Mouse (Mus musculus) liver, adult 2 months (tissue): Measurements from ENCODE around the gene Pcbp2. TPM values are rescaled to one million over a fixed set of nuclear protein-coding genes. Genes with fewer than 3 reads are reported as not detected.

ENCODE experiments used
- DNase-seq: peaks from one replicate; pipeline ENCODE4 v3.0.0-alpha.2; 2011; ENCODE audit warnings: low read depth, low spot score; ENCODE audit errors: extremely low read depth
- H3K27ac ChIP-seq: fragments of 200-500 bp; replicated peaks from 2 replicates; pipeline ENCODE4 v1.5.1; 2012; ENCODE audit warnings: low read depth, mild to moderate bottlenecking, control low read depth, inconsistent platforms, low read length; ENCODE audit not compliant: insufficient read depth
- H3K27me3 ChIP-seq: fragments of 200-500 bp; 2 replicates; pipeline ENCODE4 v1.6.1; 2012; ENCODE audit warnings: mild to moderate bottlenecking, moderate library complexity, low read length, inconsistent platforms; ENCODE audit not compliant: control insufficient read depth, insufficient read depth
- H3K36me3 ChIP-seq: fragments of 200-500 bp; 2 replicates; pipeline ENCODE4 v1.6.1; 2012; ENCODE audit warnings: low read length, inconsistent platforms; ENCODE audit not compliant: control insufficient read depth, insufficient read depth
- H3K4me1 ChIP-seq: fragments of 200-500 bp; 2 replicates; pipeline ENCODE4 v1.6.1; 2011; ENCODE audit warnings: low read length; ENCODE audit not compliant: control insufficient read depth, insufficient read depth
- H3K4me3 ChIP-seq: fragments of 200-500 bp; 2 replicates; pipeline ENCODE4 v1.5.1; 2011; ENCODE audit warnings: low read depth, mild to moderate bottlenecking, control low read depth, low read length, moderate library complexity; ENCODE audit not compliant: insufficient read depth
- H3K79me2 ChIP-seq: fragments of 200-500 bp; 2 replicates; pipeline ENCODE4 v1.6.1; 2012; ENCODE audit warnings: inconsistent platforms, mild to moderate bottlenecking, low read length, moderate library complexity; ENCODE audit not compliant: control insufficient read depth, insufficient read depth
- H3K9ac ChIP-seq: fragments of 200-500 bp; 2 replicates; pipeline ENCODE4 v1.6.1; 2012; ENCODE audit warnings: low read depth, mild to moderate bottlenecking, control low read depth, inconsistent platforms, low read length
- CTCF ChIP-seq: fragments of 200-500 bp; IDR thresholded peaks from 2 replicates; pipeline ENCODE4 v1.5.1; 2011; ENCODE audit warnings: low read depth, low read length, control low read depth
- POLR2A ChIP-seq: fragments of 200-500 bp; IDR thresholded peaks from 2 replicates; pipeline ENCODE4 v1.6.1; 2011; ENCODE audit warnings: low read length, control low read depth; ENCODE audit not compliant: insufficient read depth; ENCODE audit errors: extremely low read depth
- WGBS: fragments of 180-500 bp; shearing (Covaris S2); methylation state at CpG from one replicate; pipeline ENCODE4 v1.1.7; 2018; 5-methylcytosine and 5-hydroxymethylcytosine counted together
- polyA plus RNA-seq: library from polyadenylated mRNA; depleted of rRNA; stranded (reverse); fragments of >200 nt; gene quantifications from 2 replicates; pipeline ENCODE4 v1.2.3, GENCODE M21; 2012
- total RNA-seq: library from RNA; depleted of rRNA; stranded (reverse); fragments of >200 nt; gene quantifications from 2 replicates; pipeline ENCODE4 v1.2.3, GENCODE M21; 2014

The Pcbp2 gene
- total and polyA plus RNA-seq, 2 experiments, result 112 to 261 TPM

DNA sequence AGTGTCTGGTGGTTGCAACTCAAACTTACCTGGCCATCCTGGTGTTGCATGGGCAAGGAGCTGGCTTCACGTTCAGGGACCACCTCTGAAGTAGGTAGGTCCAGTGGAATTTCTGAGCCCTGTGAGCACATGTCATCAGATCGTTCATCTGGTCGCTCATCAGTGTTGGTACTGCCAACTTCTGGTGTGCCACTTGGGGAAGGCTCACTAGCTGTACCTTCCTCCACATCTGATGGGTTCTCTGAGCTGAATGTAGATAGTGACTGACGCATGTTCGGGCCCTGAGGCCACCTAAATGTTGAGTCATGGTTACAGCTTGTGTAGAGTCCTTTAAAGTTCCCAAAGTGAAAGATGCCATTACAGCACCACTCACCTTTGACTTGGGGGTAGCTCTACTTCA, 30.1 kb downstream of the Pcbp2 start:
- 88% methylated on average over 5 of the region's 5 CpGs for WGBS
- TF ChIP-seq CTCF, result no peak
- Histone ChIP-seq H3K4me1 (no peaks in the 10 kb centered on the region), H3K4me3 (no peak overlapping the region), H3K79me2 (no peaks in the 10 kb centered on the region; the same call in 1 of the 2 replicates), H3K36me3 (peaks cover 48% of the 10 kb centered on the region), H3K27me3 (no peaks in the 10 kb centered on the region), H3K9ac (no peak overlapping the region), H3K27ac (no peak overlapping the region)
- DNase-seq, result no peak

- no peak overlapping the region for H3K9ac ChIP-seq
- no peak for DNase-seq
- H3K27ac ChIP-seq, result no peak overlapping the region
- TF ChIP-seq CTCF (no peak), POLR2A (no peak)
- peaks cover 45% of the 10 kb centered on the region for H3K36me3 ChIP-seq
- WGBS, result 88% methylated on average over 19 of the region's 19 CpGs
- H3K4me1 ChIP-seq, result no peaks in the 10 kb centered on the region
- H3K27me3 ChIP-seq, result no peaks in the 10 kb centered on the region
- no peaks in the 10 kb centered on the region for H3K79me2 ChIP-seq
- no peak overlapping the region for H3K4me3 ChIP-seq
These were observed 30.9 kb downstream of the Pcbp2 start for GRCm38 (mm10) chr15:102501084-102501814.

DNA sequence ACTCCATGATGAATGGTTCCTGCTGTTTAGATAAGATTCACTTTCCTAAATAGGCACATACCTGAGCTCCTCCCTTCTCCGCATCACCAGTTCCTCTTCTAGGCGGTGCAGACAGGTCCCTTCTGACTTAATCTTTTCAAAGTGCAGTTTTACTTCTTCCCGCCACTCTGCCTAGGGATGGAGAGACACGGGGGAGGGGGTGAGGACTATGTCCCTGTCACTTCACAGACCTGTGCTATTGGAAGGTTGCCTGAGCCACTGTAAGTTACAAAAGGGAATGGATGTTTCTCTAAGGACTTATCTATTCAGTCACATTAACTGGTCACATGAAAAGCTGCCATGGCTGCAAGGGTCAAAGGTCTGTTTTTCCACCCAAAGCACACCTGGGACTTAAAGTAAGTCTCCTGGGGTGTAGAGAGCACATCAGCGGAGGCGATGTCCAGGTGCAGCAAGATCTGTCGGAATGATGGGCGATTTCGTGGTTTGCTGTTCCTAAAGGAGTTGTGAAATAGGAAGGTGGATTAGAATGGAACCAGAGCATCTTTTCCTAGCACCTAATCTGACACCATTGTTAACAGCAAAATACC, 32.0 kb downstream of the Pcbp2 start:
- WGBS, result 70% methylated on average over 9 of the region's 9 CpGs
- peak; percentile 61 for DNase-seq
- Histone ChIP-seq H3K27ac (no peak overlapping the region), H3K4me1 (no peaks in the 10 kb centered on the region), H3K27me3 (no peaks in the 10 kb centered on the region), H3K36me3 (peaks cover 37% of the 10 kb centered on the region), H3K79me2 (no peaks in the 10 kb centered on the region), H3K9ac (no peak overlapping the region), H3K4me3 (no peak overlapping the region)
- TF ChIP-seq POLR2A (no peak), CTCF (no peak)

- no peaks in the 10 kb centered on the region for H3K4me1 ChIP-seq
- no peak within 1 kb of the TSS for H3K9ac ChIP-seq
- no peak within 1 kb of the TSS for H3K27ac ChIP-seq
- WGBS, result 85% methylated on average over 1 of the region's 1 CpGs
- TF ChIP-seq CTCF (no peak), POLR2A (no peak)
- peaks cover 26% of the 10 kb centered on the region for H3K36me3 ChIP-seq
- no peak for DNase-seq
- no peaks in the 10 kb centered on the region for H3K27me3 ChIP-seq
- H3K79me2 ChIP-seq, result no peaks in the 10 kb centered on the region
- no peak within 1 kb of the TSS for H3K4me3 ChIP-seq
These were observed 33.1 kb downstream of the Pcbp2 start, which contains the start of gene Gm10337 for GRCm38 (mm10) chr15:102503447-102503846. TSS of gene Gm10337 (plus strand) at chr15:102503722.

DNA sequence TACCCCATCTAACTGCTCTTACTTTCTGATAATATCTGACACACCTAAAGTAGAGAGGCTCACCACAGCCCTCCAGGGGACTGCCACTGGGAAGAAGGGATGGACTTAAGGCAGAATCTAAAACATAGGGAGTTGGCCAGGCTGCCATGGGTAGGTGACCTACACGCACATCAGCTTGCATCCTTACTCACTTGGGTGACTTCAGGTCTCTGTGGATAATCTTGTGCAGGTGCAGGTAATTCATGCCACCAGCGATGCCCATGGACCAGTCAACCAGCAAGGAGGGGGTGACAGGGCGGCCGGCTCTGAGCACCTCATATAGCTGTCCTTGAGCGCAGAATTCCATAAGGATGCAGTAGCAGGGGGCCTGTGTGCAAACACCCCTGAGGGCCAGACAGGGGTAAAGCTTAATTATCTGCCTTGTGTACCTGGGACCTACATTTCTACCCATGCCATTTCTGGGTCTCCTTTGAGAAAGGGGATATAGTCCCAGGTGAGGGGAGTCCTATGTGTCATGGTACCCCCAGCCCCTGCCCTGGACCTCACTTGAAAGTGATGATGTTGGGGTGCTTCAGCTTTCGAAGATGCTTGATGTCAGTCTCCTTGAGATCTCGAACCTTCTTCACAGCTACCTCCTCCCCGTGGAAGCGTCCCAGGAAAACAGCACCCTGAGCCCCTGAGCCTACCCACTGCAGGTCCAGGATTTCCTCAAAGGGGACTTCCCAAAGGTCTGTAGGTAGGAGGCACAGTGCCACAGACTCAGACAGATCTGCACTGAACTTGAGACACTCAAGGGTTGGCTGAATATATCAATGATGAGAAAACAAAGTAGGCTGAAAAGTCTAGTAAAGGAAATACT, 33.8 kb downstream of the Pcbp2 start:
- DNase-seq, result no peak
- WGBS, result 87% methylated on average over 9 of the region's 9 CpGs

More for the DNA sequence above, 33.8 kb downstream of the Pcbp2 start:
- no peaks in the 10 kb centered on the region for H3K27me3 ChIP-seq
- TF ChIP-seq CTCF (no peak), POLR2A (no peak)
- H3K9ac ChIP-seq, result no peak overlapping the region
- H3K4me3 ChIP-seq, result no peak overlapping the region
- H3K4me1 ChIP-seq, result no peaks in the 10 kb centered on the region
- H3K36me3 ChIP-seq, result peaks cover 22% of the 10 kb centered on the region
- H3K79me2 ChIP-seq, result no peaks in the 10 kb centered on the region
- H3K27ac ChIP-seq, result no peak overlapping the region
